Mouse (Mus musculus) urinary bladder, adult 2 months (tissue): Measurements from ENCODE around the gene Acd. TPM values are rescaled to one million over a fixed set of nuclear protein-coding genes. Genes with fewer than 3 reads are reported as not detected.

Experiments used
- DNase-seq: peaks from one replicate; pipeline ENCODE4 v3.0.0; 2022; ENCODE audit warnings: low spot score
- polyA plus RNA-seq: library from polyadenylated mRNA; depleted of rRNA; stranded (reverse); fragments of >200 nt; gene quantifications from 2 replicates; pipeline ENCODE4 v1.2.3, GENCODE M21; 2012

Acd gene
- polyA plus RNA-seq, 1 experiment, result 18.2 TPM

GRCm38 (mm10) chr8:105702001-105702401, 1.1 kb upstream of the Acd start:
- DNase-seq, result no peak

GRCm38 (mm10) chr8:105700566-105700965, 336 bp downstream of the Acd start:
- DNase-seq, result peak; percentile 46

GRCm38 (mm10) chr8:105699488-105700215, 1.2 kb downstream of the Acd start:
- no peak for DNase-seq

- DNase-seq, result no peak
Measured at GRCm38 (mm10) chr8:105698734-105699133, 2.2 kb downstream of the Acd start.

- DNase-seq, result no peak
Measured at GRCm38 (mm10) chr8:105697196-105697780, 3.6 kb downstream of the Acd start.

- no peak for DNase-seq
Measured at GRCm38 (mm10) chr8:105695080-105695780, 5.7 kb downstream of the Acd start.

- no peak for DNase-seq
Measured at GRCm38 (mm10) chr8:105694051-105694799, 6.7 kb downstream of the Acd start.

GRCm38 (mm10) chr8:105693648-105694047, 7.3 kb downstream of the Acd start:
- DNase-seq, result no peak

- DNase-seq, result no peak
Measured at GRCm38 (mm10) chr8:105692449-105693182, 8.3 kb downstream of the Acd start.

- DNase-seq, result no peak
Measured at GRCm38 (mm10) chr8:105690978-105691377, 9.9 kb downstream of the Acd start.

GRCm38 (mm10) chr8:105689983-105690360, 10.9 kb downstream of the Acd start:
- DNase-seq, result no peak

- no peak for DNase-seq
Measured at GRCm38 (mm10) chr8:105689256-105689982, 11.5 kb downstream of the Acd start.

GRCm38 (mm10) chr8:105688242-105688752, 12.6 kb downstream of the Acd start:
- DNase-seq, result no peak

GRCm38 (mm10) chr8:105687512-105687911, 13.4 kb downstream of the Acd start:
- DNase-seq, result no peak

GRCm38 (mm10) chr8:105686551-105686950, 14.4 kb downstream of the Acd start:
- DNase-seq, result no peak

- peak; percentile 41 for DNase-seq
Measured at GRCm38 (mm10) chr8:105685796-105686308, 15.1 kb downstream of the Acd start, which contains the start of gene Carmil2. Gene Carmil2 (plus strand): TSS chr8:105686274.

GRCm38 (mm10) chr8:105685325-105685724, 15.6 kb downstream of the Acd start:
- DNase-seq, result no peak

- no peak for DNase-seq
Measured at GRCm38 (mm10) chr8:105677891-105678290, 23.0 kb downstream of the Acd start.

GRCm38 (mm10) chr8:105661167-105661566, 39.7 kb downstream of the Acd start:
- DNase-seq, result no peak

GRCm38 (mm10) chr8:105657641-105658040, 43.3 kb downstream of the Acd start:
- no peak for DNase-seq
